Mouse (Mus musculus) central nervous system, embryonic 14 days (tissue): ENCODE results near the gene Timm8a1. TPM values are rescaled to one million over a fixed set of nuclear protein-coding genes. Genes with fewer than 3 reads are reported as not detected.

Experiments
- polyA plus RNA-seq: library from polyadenylated mRNA; depleted of rRNA; stranded (reverse); fragments of >200 nt; gene quantifications from 2 replicates; pipeline ENCODE4 v1.2.3, GENCODE M21; 2012; rRNA removed

The Timm8a1 gene
- 14.7 and 15.3 TPM in 2 replicates for polyA plus RNA-seq

GRCm38 (mm10) chrX:134541145-134541954 is at the start of gene Timm8a1:
Gene Timm8a1, minus strand, starts transcription at chrX:134541865.

GRCm38 (mm10) chrX:134585103-134586002 is 43.7 kb upstream of the Timm8a1 start, which contains the start of gene Rpl36a:
Gene Rpl36a, plus strand, starts transcription at chrX:134585654.

GRCm38 (mm10) chrX:134582888-134583669 is 41.4 kb upstream of the Timm8a1 start, which contains the start of gene Btk:
Gene Btk, minus strand, starts transcription at chrX:134583570.

Other genes starting within 250 kb of the Timm8a1 start
- 55.1 and 57.7 TPM in 2 replicates for gene Tmem35a, start 246.6 kb downstream of the Timm8a1 start, polyA plus RNA-seq
- gene Cenpi, start 233.8 kb downstream of the Timm8a1 start, polyA plus RNA-seq: 7.8 and 10.1 TPM in 2 replicates
- gene Drp2, start 137.3 kb downstream of the Timm8a1 start, polyA plus RNA-seq: 34.7 and 35.1 TPM in 2 replicates
- gene Taf7l, start 65.4 kb downstream of the Timm8a1 start, polyA plus RNA-seq: 0.08 TPM in 1 of 2 replicates, not detected in the other
- gene Btk, start 41.7 kb upstream of the Timm8a1 start, polyA plus RNA-seq: 1.1 and 1.2 TPM in 2 replicates
- 1,218 and 1,259 TPM in 2 replicates for gene Rpl36a, start 43.8 kb upstream of the Timm8a1 start, polyA plus RNA-seq
- 4.2 and 4.8 TPM in 2 replicates for gene Gla, start 59.3 kb upstream of the Timm8a1 start, polyA plus RNA-seq
- 106 and 113 TPM in 2 replicates for gene Hnrnph2, start 59.3 kb upstream of the Timm8a1 start, polyA plus RNA-seq
- gene Armcx4, start 144.7 kb upstream of the Timm8a1 start, polyA plus RNA-seq: 37.3 and 38.5 TPM in 2 replicates
- gene Armcx1, start 176.1 kb upstream of the Timm8a1 start, polyA plus RNA-seq: 89.4 and 91.6 TPM in 2 replicates
- 39.7 and 45.7 TPM in 2 replicates for gene Armcx6, start 209.6 kb upstream of the Timm8a1 start, polyA plus RNA-seq
- gene Armcx3, start 214.7 kb upstream of the Timm8a1 start, polyA plus RNA-seq: 52.0 and 53.7 TPM in 2 replicates